Mouse (Mus musculus) cerebellum, adult 2 months (tissue): ENCODE measurements around the gene 1700025G04Rik. TPM values are rescaled to one million over a fixed set of nuclear protein-coding genes. Genes with fewer than 3 reads are reported as not detected.

ENCODE experiments used
- DNase-seq, 2 experiments: peaks; one replicate each; pipeline ENCODE4 v3.0.0; 2021
- H3K27ac ChIP-seq: fragments of 200-500 bp; 2 replicates; pipeline ENCODE4 v1.5.1; 2012; ENCODE audit warnings: low read length, control low read depth, inconsistent platforms; ENCODE audit not compliant: insufficient read depth
- H3K27me3 ChIP-seq: fragments of 200-500 bp; 2 replicates; pipeline ENCODE4 v1.6.1; 2012; ENCODE audit warnings: inconsistent platforms, mild to moderate bottlenecking, low read length, moderate library complexity; ENCODE audit not compliant: control insufficient read depth, insufficient read depth
- H3K4me1 ChIP-seq: fragments of 200-500 bp; 2 replicates; pipeline ENCODE4 v1.6.1; 2011; ENCODE audit warnings: low read length; ENCODE audit not compliant: control insufficient read depth, insufficient read depth
- H3K4me3 ChIP-seq: fragments of 200-500 bp; replicated peaks from 2 replicates; pipeline ENCODE3; 2011; ENCODE audit warnings: mild to moderate bottlenecking, low read depth, low read length, control low read depth; ENCODE audit not compliant: insufficient read depth
- CTCF ChIP-seq: fragments of 200-500 bp; IDR thresholded peaks from 2 replicates; pipeline ENCODE4 v1.5.1; 2011; ENCODE audit warnings: low read depth, mild to moderate bottlenecking, control low read depth, low read length, moderate library complexity, borderline replicate concordance; ENCODE audit not compliant: insufficient read depth
- POLR2A ChIP-seq: fragments of 200-500 bp; IDR thresholded peaks from 2 replicates; pipeline ENCODE4 v1.6.1; 2011; ENCODE audit warnings: low read length, control low read depth, borderline replicate concordance; ENCODE audit not compliant: insufficient read depth
- WGBS: fragments of 180-500 bp; shearing (Covaris S2); methylation state at CpG from one replicate; pipeline ENCODE4 v1.1.7; 2018; 5-methylcytosine and 5-hydroxymethylcytosine counted together
- polyA plus RNA-seq: library from polyadenylated mRNA; depleted of rRNA; stranded (reverse); fragments of >200 nt; gene quantifications from 2 replicates; pipeline ENCODE4 v1.2.3, GENCODE M21; 2012

1700025G04Rik gene
- polyA plus RNA-seq, 1 experiment: 27.9 TPM

GRCm38 (mm10) chr1:152015555-152016125, 74.3 kb downstream of the 1700025G04Rik start:
- no peak for DNase-seq
- WGBS: 50% methylated on average over 7 of the region's 7 CpGs
- Histone ChIP-seq H3K4me3 (no peak overlapping the region), H3K27me3 (no peaks in the 10 kb centered on the region), H3K4me1 (peaks cover 21% of the 10 kb centered on the region), H3K27ac (no peak overlapping the region)
- TF ChIP-seq CTCF (no peak), POLR2A (no peak)

GRCm38 (mm10) chr1:152011741-152012140, 78.2 kb downstream of the 1700025G04Rik start:
- TF ChIP-seq CTCF (no peak), POLR2A (no peak)
- Histone ChIP-seq H3K27me3 (no peaks in the 10 kb centered on the region), H3K4me3 (no peak overlapping the region), H3K27ac (no peak overlapping the region), H3K4me1 (peaks cover 9% of the 10 kb centered on the region)
- no peak for DNase-seq
- WGBS: 82% methylated on average over 5 of the region's 5 CpGs

GRCm38 (mm10) chr1:152010251-152010980, 79.5 kb downstream of the 1700025G04Rik start:
- no peak for TF ChIP-seq POLR2A
- no peak for TF ChIP-seq CTCF
- Histone ChIP-seq H3K4me3 (no peak overlapping the region), H3K27me3 (no peaks in the 10 kb centered on the region), H3K27ac (no peak overlapping the region), H3K4me1 (peaks cover 9% of the 10 kb centered on the region)
- 84% methylated on average over 13 of the region's 13 CpGs for WGBS
- DNase-seq: no peak

- Histone ChIP-seq H3K4me1 (peaks cover 8% of the 10 kb centered on the region), H3K27me3 (no peaks in the 10 kb centered on the region), H3K4me3 (no peak overlapping the region), H3K27ac (no peak overlapping the region)
- WGBS: 59% methylated on average over 8 of the region's 8 CpGs
- TF ChIP-seq CTCF: no peak
- TF ChIP-seq POLR2A: no peak
- no peak for DNase-seq
Observed at GRCm38 (mm10) chr1:152008473-152008991, 81.4 kb downstream of the 1700025G04Rik start.

- peaks cover 12% of the 10 kb centered on the region for H3K4me1 ChIP-seq
- 41% methylated on average over 6 of the region's 6 CpGs for WGBS
- TF ChIP-seq CTCF: 0 out of 2 replicates have a peak, but pooled peaks have one; percentile 2
- TF ChIP-seq POLR2A: no peak
- no peaks in the 10 kb centered on the region; the same call in 1 of the 2 replicates for H3K27me3 ChIP-seq
- H3K4me3 ChIP-seq: no peak overlapping the region
- H3K27ac ChIP-seq: 0 out of 2 replicates have a peak overlapping the region, but pooled peaks have one; percentile 2
- no peak for DNase-seq
Observed at GRCm38 (mm10) chr1:152006529-152006928, 83.4 kb downstream of the 1700025G04Rik start.

- TF ChIP-seq POLR2A (no peak), CTCF (no peak)
- WGBS: 67% methylated on average over 6 of the region's 6 CpGs
- H3K27me3 ChIP-seq: no peaks in the 10 kb centered on the region; the same call in 1 of the 2 replicates
- H3K4me3 ChIP-seq: no peak overlapping the region
- no peak overlapping the region for H3K27ac ChIP-seq
- DNase-seq: no peak
- peaks cover 17% of the 10 kb centered on the region for H3K4me1 ChIP-seq
Observed at GRCm38 (mm10) chr1:152004509-152004908, 85.4 kb downstream of the 1700025G04Rik start.

GRCm38 (mm10) chr1:152000461-152000860, 89.5 kb downstream of the 1700025G04Rik start:
- H3K4me1 ChIP-seq: peaks cover 23% of the 10 kb centered on the region
- 89% methylated on average over 5 of the region's 5 CpGs for WGBS
- no peaks in the 10 kb centered on the region; the same call in 1 of the 2 replicates for H3K27me3 ChIP-seq
- no peak for DNase-seq
- TF ChIP-seq CTCF (no peak), POLR2A (no peak)
- H3K27ac ChIP-seq: no peak overlapping the region
- no peak overlapping the region for H3K4me3 ChIP-seq

- H3K4me3 ChIP-seq: no peak overlapping the region
- DNase-seq: peak; percentile 66 to 77
- peaks cover 29% of the 10 kb centered on the region for H3K4me1 ChIP-seq
- 8% methylated on average over 7 of the region's 7 CpGs for WGBS
- H3K27me3 ChIP-seq: no peaks in the 10 kb centered on the region; the same call in 1 of the 2 replicates
- H3K27ac ChIP-seq: peak overlapping the region; percentile 78
- TF ChIP-seq CTCF (no peak), POLR2A (no peak)
Observed at GRCm38 (mm10) chr1:151999424-151999842, 90.5 kb downstream of the 1700025G04Rik start.
